Mouse (Mus musculus): ENCODE results near the gene St6gal1. TPM values are rescaled to one million over a fixed set of nuclear protein-coding genes. Genes with fewer than 3 reads are reported as not detected.
A peak's percentile ranks its signal among the peaks of the same experiment; 100 is the strongest.
"Not testable (repeated sequence)": the region's sequence is repeated elsewhere in the genome, so short reads cannot be mapped to it uniquely, and the experiment has no call there.

The St6gal1 gene
- polyA plus RNA-seq (2012; rRNA removed) (9.6 and 10.6 TPM in 2 replicates), polyA plus RNA-seq (2014; fragmentation: Nextera tagmentation; extraction: Ambion mirVana) (10.5 and 10.6 TPM in 2 replicates)

GRCm38 (mm10) chr16:23224671-23225068 lies at the start of gene St6gal1:
TSS of gene St6gal1 (plus strand) at chr16:23224740.
- no peak within 1 kb of the TSS for H3K27ac ChIP-seq
- H3K9ac ChIP-seq (replicated peaks): no peak within 1 kb of the TSS; the same call in 1 of the 2 replicates
- peak within 1 kb of the TSS; percentile 63 for H3K4me2 ChIP-seq (ENCODE audit: low read depth)
- ATAC-seq (ENCODE audit: insufficient read depth): peak; percentile 8; the same call in 1 of the 2 replicates
- peaks cover 38% of the 10 kb centered on the region for H3K27me3 ChIP-seq (ENCODE audit: control insufficient read depth, insufficient read depth, low read length)
- H3K9me3 ChIP-seq (ENCODE audit: control insufficient read depth, low read length): no peaks in the 10 kb centered on the region
- peak in 2 of 3 experiments; percentile 9 to 12 for DNase-seq (ENCODE audit: low read depth in 3 of 3, low spot score in 3 of 3)
- TF ChIP-seq CTCF (IDR thresholded peaks at IDR 0.05; ENCODE audit: low read depth) (peak; percentile 63), EP300 (IDR thresholded peaks at IDR 0.05; ENCODE audit: low read depth) (no peak)
- no peaks in the 10 kb centered on the region for H3K36me3 ChIP-seq (replicated peaks; ENCODE audit: control insufficient read depth, insufficient read depth, low read depth)
- H3K4me1 ChIP-seq (replicated peaks; ENCODE audit: control insufficient read depth in 2 of 2, insufficient read depth in 2 of 2, low read length in 1 of 2): peaks cover 0 to 5% of the 10 kb centered on the region in 2 experiments; a peak in 1 of 4 replicates
- under 1% methylated on average over 20 of the region's 20 CpGs for WGBS (ENCODE audit: insufficient replicate concordance)
- H3K4me3 ChIP-seq (ENCODE audit: insufficient read depth in 1 of 2, low read depth in 2 of 2, low read length in 2 of 2): peak within 1 kb of the TSS; percentile 52 to 68

GRCm38 (mm10) chr16:23174855-23175254 lies 49.7 kb upstream of the St6gal1 start:
- Histone ChIP-seq H3K4me2 (ENCODE audit: low read depth) (no peak overlapping the region), H3K9me3 (ENCODE audit: control insufficient read depth, low read length) (no peaks in the 10 kb centered on the region), H3K27me3 (ENCODE audit: control insufficient read depth, insufficient read depth, low read length) (no peaks in the 10 kb centered on the region), H3K27ac (no peak overlapping the region), H3K4me1 (replicated peaks; ENCODE audit: control insufficient read depth in 2 of 2, insufficient read depth in 2 of 2, low read length in 1 of 2) (peaks cover 0 to 9% of the 10 kb centered on the region in 2 experiments; a peak in 2 of 4 replicates), H3K36me3 (replicated peaks; ENCODE audit: control insufficient read depth, insufficient read depth, low read depth) (no peaks in the 10 kb centered on the region), H3K9ac (replicated peaks) (no peak overlapping the region), H3K4me3 (ENCODE audit: insufficient read depth in 1 of 2, low read depth in 2 of 2, low read length in 2 of 2) (no peak overlapping the region)
- DNase-seq (ENCODE audit: low read depth in 3 of 3, low spot score in 3 of 3) (no peak), ATAC-seq (ENCODE audit: insufficient read depth) (no peak)
- WGBS (ENCODE audit: insufficient replicate concordance): 12% methylated on average over 5 of the region's 5 CpGs
- TF ChIP-seq CTCF (IDR thresholded peaks at IDR 0.05; ENCODE audit: low read depth) (no peak), EP300 (IDR thresholded peaks at IDR 0.05; ENCODE audit: low read depth) (no peak)

GRCm38 (mm10) chr16:23175956-23176355 lies 48.6 kb upstream of the St6gal1 start:
- Histone ChIP-seq H3K36me3 (replicated peaks; ENCODE audit: control insufficient read depth, insufficient read depth, low read depth) (no peaks in the 10 kb centered on the region), H3K4me2 (ENCODE audit: low read depth) (no peak overlapping the region), H3K27ac (no peak overlapping the region), H3K4me3 (ENCODE audit: insufficient read depth in 1 of 2, low read depth in 2 of 2, low read length in 2 of 2) (no peak overlapping the region), H3K4me1 (replicated peaks; ENCODE audit: control insufficient read depth in 2 of 2, insufficient read depth in 2 of 2, low read length in 1 of 2) (peaks cover 0 to 9% of the 10 kb centered on the region in 2 experiments; a peak in 2 of 4 replicates), H3K27me3 (ENCODE audit: control insufficient read depth, insufficient read depth, low read length) (no peaks in the 10 kb centered on the region), H3K9me3 (ENCODE audit: control insufficient read depth, low read length) (no peaks in the 10 kb centered on the region), H3K9ac (replicated peaks) (no peak overlapping the region)
- 10% methylated on average over 3 of the region's 3 CpGs for WGBS (ENCODE audit: insufficient replicate concordance)
- ATAC-seq (ENCODE audit: insufficient read depth) (no peak), DNase-seq (ENCODE audit: low read depth in 3 of 3, low spot score in 3 of 3) (no peak)
- TF ChIP-seq EP300 (IDR thresholded peaks at IDR 0.05; ENCODE audit: low read depth) (no peak), CTCF (IDR thresholded peaks at IDR 0.05; ENCODE audit: low read depth) (no peak)

GRCm38 (mm10) chr16:23177856-23178255 lies 46.7 kb upstream of the St6gal1 start:
- peaks cover 0 to 9% of the 10 kb centered on the region in 2 experiments; a peak in 2 of 4 replicates for H3K4me1 ChIP-seq (replicated peaks; ENCODE audit: control insufficient read depth in 2 of 2, insufficient read depth in 2 of 2, low read length in 1 of 2)
- no peak overlapping the region for H3K9ac ChIP-seq (replicated peaks)
- WGBS (ENCODE audit: insufficient replicate concordance): 72% methylated on average over 2 of the region's 2 CpGs
- no peaks in the 10 kb centered on the region for H3K27me3 ChIP-seq (ENCODE audit: control insufficient read depth, insufficient read depth, low read length)
- ATAC-seq (ENCODE audit: insufficient read depth) (no peak), DNase-seq (ENCODE audit: low read depth in 3 of 3, low spot score in 3 of 3) (no peak)
- H3K27ac ChIP-seq: no peak overlapping the region
- no peak overlapping the region for H3K4me3 ChIP-seq (ENCODE audit: insufficient read depth in 1 of 2, low read depth in 2 of 2, low read length in 2 of 2)
- H3K36me3 ChIP-seq (replicated peaks; ENCODE audit: control insufficient read depth, insufficient read depth, low read depth): no peaks in the 10 kb centered on the region
- H3K4me2 ChIP-seq (ENCODE audit: low read depth): no peak overlapping the region
- no peaks in the 10 kb centered on the region for H3K9me3 ChIP-seq (ENCODE audit: control insufficient read depth, low read length)
- TF ChIP-seq EP300 (IDR thresholded peaks at IDR 0.05; ENCODE audit: low read depth) (no peak), CTCF (IDR thresholded peaks at IDR 0.05; ENCODE audit: low read depth) (no peak)

GRCm38 (mm10) chr16:23178796-23179195 lies 45.7 kb upstream of the St6gal1 start:
- H3K4me1 ChIP-seq (replicated peaks; ENCODE audit: control insufficient read depth in 2 of 2, insufficient read depth in 2 of 2, low read length in 1 of 2): peaks cover 0 to 9% of the 10 kb centered on the region in 2 experiments; a peak in 2 of 4 replicates
- 72% methylated on average over 5 of the region's 5 CpGs for WGBS (ENCODE audit: insufficient replicate concordance)
- H3K27me3 ChIP-seq (ENCODE audit: control insufficient read depth, insufficient read depth, low read length): no peaks in the 10 kb centered on the region
- TF ChIP-seq EP300 (IDR thresholded peaks at IDR 0.05; ENCODE audit: low read depth) (no peak), CTCF (IDR thresholded peaks at IDR 0.05; ENCODE audit: low read depth) (no peak)
- no peak overlapping the region for H3K9ac ChIP-seq (replicated peaks)
- DNase-seq (ENCODE audit: low read depth in 3 of 3, low spot score in 3 of 3) (no peak), ATAC-seq (ENCODE audit: insufficient read depth) (no peak)
- H3K4me2 ChIP-seq (ENCODE audit: low read depth): no peak overlapping the region
- H3K4me3 ChIP-seq (ENCODE audit: insufficient read depth in 1 of 2, low read depth in 2 of 2, low read length in 2 of 2): no peak overlapping the region
- H3K27ac ChIP-seq: no peak overlapping the region
- H3K9me3 ChIP-seq (ENCODE audit: control insufficient read depth, low read length): no peaks in the 10 kb centered on the region
- H3K36me3 ChIP-seq (replicated peaks; ENCODE audit: control insufficient read depth, insufficient read depth, low read depth): no peaks in the 10 kb centered on the region

GRCm38 (mm10) chr16:23179436-23179835 lies 45.1 kb upstream of the St6gal1 start:
- H3K36me3 ChIP-seq (replicated peaks; ENCODE audit: control insufficient read depth, insufficient read depth, low read depth); ATAC-seq (ENCODE audit: insufficient read depth); H3K27me3 ChIP-seq (ENCODE audit: control insufficient read depth, insufficient read depth, low read length); H3K9me3 ChIP-seq (ENCODE audit: control insufficient read depth, low read length); H3K4me2 ChIP-seq (ENCODE audit: low read depth); DNase-seq (ENCODE audit: low read depth in 3 of 3, low spot score in 3 of 3); H3K9ac ChIP-seq (replicated peaks); H3K4me3 ChIP-seq (ENCODE audit: insufficient read depth in 1 of 2, low read depth in 2 of 2, low read length in 2 of 2); H3K27ac ChIP-seq; H3K4me1 ChIP-seq (replicated peaks; ENCODE audit: control insufficient read depth in 2 of 2, insufficient read depth in 2 of 2, low read length in 1 of 2): not testable (repeated sequence)
- WGBS (ENCODE audit: insufficient replicate concordance): 77% methylated on average over 18 of the region's 18 CpGs
